Mouse (Mus musculus) testis, adult 2 months (tissue): ENCODE measurements at regions not wholly inside any gene's neighbourhood (a gene's known extent, or its start where the extent isn't known, plus 50 kb on each side); places are given as distances from the start of the nearest gene placed in this dataset.

Experiments
- CTCF ChIP-seq: fragments of 200-500 bp; IDR thresholded peaks from 2 replicates; pipeline ENCODE4 v1.5.1; 2012; ENCODE audit warnings: low read depth, mild to moderate bottlenecking, inconsistent platforms, low read length, moderate library complexity; ENCODE audit not compliant: control insufficient read depth, insufficient read depth, insufficient replicate concordance
- POLR2A ChIP-seq: fragments of 200-500 bp; IDR thresholded peaks from 2 replicates; pipeline ENCODE4 v1.6.1; 2012; ENCODE audit warnings: low read depth, mild to moderate bottlenecking, inconsistent platforms, low read length, moderate library complexity; ENCODE audit not compliant: control insufficient read depth

DNA sequence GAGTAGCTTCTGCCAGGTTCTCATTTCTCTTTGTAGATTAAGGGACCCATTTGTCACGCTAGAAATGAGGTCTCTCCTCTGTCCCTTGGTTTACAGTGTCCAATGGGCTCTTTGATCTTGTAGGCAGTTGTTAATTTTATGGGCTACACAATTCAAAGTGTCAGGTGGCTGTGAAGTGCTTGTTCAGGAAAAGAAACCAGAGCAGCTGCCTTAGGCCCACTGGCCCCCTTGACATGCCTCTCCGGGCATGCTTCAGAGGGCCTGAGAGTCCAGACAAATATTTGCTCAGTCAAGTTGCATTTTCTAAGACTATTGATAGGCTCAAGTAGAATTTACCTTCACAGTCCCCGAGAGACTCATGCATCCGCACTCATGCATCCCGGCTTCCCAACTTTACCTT, 94.0 kb downstream of the Ackr3 start:
- TF ChIP-seq POLR2A (no peak), CTCF (no peak)
